Mouse (Mus musculus): Measurements from ENCODE around the gene Zfc3h1. TPM values are rescaled to one million over a fixed set of nuclear protein-coding genes. Genes with fewer than 3 reads are reported as not detected.

Gene Zfc3h1
- polyA plus RNA-seq, 1 experiment = 25.6 TPM

GRCm38 (mm10) chr10:115469040-115469439, 84.3 kb downstream of the Zfc3h1 start:
- TF ChIP-seq POLR2A (IDR thresholded peaks at IDR 0.05; ENCODE audit: borderline replicate concordance, extremely low read depth, low read depth, low read length) (no peak), CTCF (IDR thresholded peaks at IDR 0.05; ENCODE audit: insufficient read depth, low read length) (no peak)
- DNase-seq = no peak
- WGBS = 39% methylated on average over 7 of the region's 7 CpGs
- Histone ChIP-seq H3K4me3 (replicated peaks; ENCODE audit: extremely low read depth, low read depth, low read length) (no peak overlapping the region), H3K4me1 (ENCODE audit: control insufficient read depth, insufficient read depth, low read length) (no peaks in the 10 kb centered on the region)

GRCm38 (mm10) chr10:115470621-115471334, 86.0 kb downstream of the Zfc3h1 start:
- H3K4me1 ChIP-seq (ENCODE audit: control insufficient read depth, insufficient read depth, low read length) = no peaks in the 10 kb centered on the region
- TF ChIP-seq POLR2A (IDR thresholded peaks at IDR 0.05; ENCODE audit: borderline replicate concordance, extremely low read depth, low read depth, low read length) (no peak), CTCF (IDR thresholded peaks at IDR 0.05; ENCODE audit: insufficient read depth, low read length) (no peak)
- 38% methylated on average over 17 of the region's 17 CpGs for WGBS
- no peak overlapping the region for H3K4me3 ChIP-seq (replicated peaks; ENCODE audit: extremely low read depth, low read depth, low read length)
- DNase-seq = no peak

- no peak for DNase-seq
- WGBS = 80% methylated on average over 6 of the region's 6 CpGs
- Histone ChIP-seq H3K4me3 (replicated peaks; ENCODE audit: extremely low read depth, low read depth, low read length) (no peak overlapping the region), H3K4me1 (ENCODE audit: control insufficient read depth, insufficient read depth, low read length) (no peaks in the 10 kb centered on the region)
- TF ChIP-seq CTCF (IDR thresholded peaks at IDR 0.05; ENCODE audit: insufficient read depth, low read length) = no peak
- no peak for TF ChIP-seq POLR2A (IDR thresholded peaks at IDR 0.05; ENCODE audit: borderline replicate concordance, extremely low read depth, low read depth, low read length)
Observed at GRCm38 (mm10) chr10:115473213-115473961, 88.6 kb downstream of the Zfc3h1 start.

GRCm38 (mm10) chr10:115475000-115475550, 90.3 kb downstream of the Zfc3h1 start:
- DNase-seq = no peak
- TF ChIP-seq POLR2A (IDR thresholded peaks at IDR 0.05; ENCODE audit: borderline replicate concordance, extremely low read depth, low read depth, low read length) (no peak), CTCF (IDR thresholded peaks at IDR 0.05; ENCODE audit: insufficient read depth, low read length) (no peak)
- no peak overlapping the region for H3K4me3 ChIP-seq (replicated peaks; ENCODE audit: extremely low read depth, low read depth, low read length)
- WGBS = 76% methylated on average over 7 of the region's 7 CpGs
- no peaks in the 10 kb centered on the region for H3K4me1 ChIP-seq (ENCODE audit: control insufficient read depth, insufficient read depth, low read length)

- 85% methylated on average over 9 of the region's 9 CpGs for WGBS
- DNase-seq = no peak
- no peak for TF ChIP-seq CTCF (IDR thresholded peaks at IDR 0.05; ENCODE audit: insufficient read depth, low read length)
- TF ChIP-seq POLR2A (IDR thresholded peaks at IDR 0.05; ENCODE audit: borderline replicate concordance, extremely low read depth, low read depth, low read length) = no peak
Observed at GRCm38 (mm10) chr10:115476506-115476905, 91.7 kb downstream of the Zfc3h1 start.

GRCm38 (mm10) chr10:115478441-115479141, 93.8 kb downstream of the Zfc3h1 start:
- Histone ChIP-seq H3K4me3 (replicated peaks; ENCODE audit: extremely low read depth, low read depth, low read length) (no peak overlapping the region), H3K4me1 (ENCODE audit: control insufficient read depth, insufficient read depth, low read length) (no peaks in the 10 kb centered on the region)
- no peak for DNase-seq
- TF ChIP-seq POLR2A (IDR thresholded peaks at IDR 0.05; ENCODE audit: borderline replicate concordance, extremely low read depth, low read depth, low read length) (no peak), CTCF (IDR thresholded peaks at IDR 0.05; ENCODE audit: insufficient read depth, low read length) (no peak)
- 19% methylated on average over 19 of the region's 20 CpGs for WGBS

More at GRCm38 (mm10) chr10:115476506-115476905, 91.7 kb downstream of the Zfc3h1 start:
- H3K4me3 ChIP-seq (replicated peaks; ENCODE audit: extremely low read depth, low read depth, low read length) = no peak overlapping the region
- no peaks in the 10 kb centered on the region for H3K4me1 ChIP-seq (ENCODE audit: control insufficient read depth, insufficient read depth, low read length)

Other genes with a start within 250 kb of the Zfc3h1 start
- not detected in 2 replicates for gene Tph2, start 199.9 kb upstream of the Zfc3h1 start, polyA plus RNA-seq (2012; rRNA removed)
- 5.2 and 12.8 TPM in 2 replicates for gene Tbc1d15, start 133.5 kb upstream of the Zfc3h1 start, polyA plus RNA-seq (2012; rRNA removed)
- gene Rab21, start 69.4 kb upstream of the Zfc3h1 start, polyA plus RNA-seq (2012; rRNA removed) = 25.4 and 27.9 TPM in 2 replicates
- gene Tmem19, start 22.5 kb upstream of the Zfc3h1 start, polyA plus RNA-seq (2012; rRNA removed) = 10.1 and 18.3 TPM in 2 replicates
- 6.1 and 6.2 TPM in 2 replicates for gene Thap2, start 516 bp upstream of the Zfc3h1 start, polyA plus RNA-seq (2012; rRNA removed)
- gene A930009A15Rik, start 185.0 kb downstream of the Zfc3h1 start, polyA plus RNA-seq (2012; rRNA removed) = not detected in 2 replicates
- gene Lgr5, start 202.8 kb downstream of the Zfc3h1 start, polyA plus RNA-seq (2012; rRNA removed) = 0.43 and 0.53 TPM in 2 replicates

Data from lung, adult 2 months (tissue).